Mouse (Mus musculus) midbrain, embryonic 15.5 days (tissue): ENCODE measurements around the gene Prkn. TPM values are rescaled to one million over a fixed set of nuclear protein-coding genes. Genes with fewer than 3 reads are reported as not detected.

Experiments used
- ATAC-seq: fragments of 200-750 bp; cut with Nextera tagmentation; replicated peaks from 2 replicates; pipeline ENCODE4 v1.8.0; 2017; ENCODE audit warnings: moderate TSS enrichment
- H3K27ac ChIP-seq: fragments of 300-500 bp; sonication (generic); 2 replicates; pipeline ENCODE4 v1.5.1; 2015; ENCODE audit warnings: mild to moderate bottlenecking, inconsistent platforms
- H3K27me3 ChIP-seq: fragments of 300-500 bp; sonication (generic); replicated peaks from 2 replicates; pipeline ENCODE4 v1.6.1; 2015; ENCODE audit warnings: inconsistent platforms
- H3K36me3 ChIP-seq: fragments of 300-500 bp; sonication (generic); replicated peaks from 2 replicates; pipeline ENCODE4 v1.6.1; 2015; ENCODE audit warnings: inconsistent platforms
- H3K4me1 ChIP-seq: fragments of 300-500 bp; sonication (generic); 2 replicates; pipeline ENCODE4 v1.6.1; 2015; ENCODE audit warnings: inconsistent platforms
- H3K4me2 ChIP-seq: fragments of 300-500 bp; sonication (generic); 2 replicates; pipeline ENCODE4 v1.6.1; 2015; ENCODE audit warnings: inconsistent platforms, mild to moderate bottlenecking, moderate library complexity
- H3K4me3 ChIP-seq: fragments of 300-500 bp; sonication (generic); 2 replicates; pipeline ENCODE4 v1.5.1; 2015; ENCODE audit warnings: mild to moderate bottlenecking, inconsistent platforms
- H3K9ac ChIP-seq: fragments of 300-500 bp; sonication (generic); 2 replicates; pipeline ENCODE4 v1.6.1; 2015; ENCODE audit warnings: mild to moderate bottlenecking, inconsistent platforms
- H3K9me3 ChIP-seq: fragments of 300-500 bp; sonication (generic); 2 replicates; pipeline ENCODE4 v1.6.1; 2016; ENCODE audit warnings: inconsistent platforms
- WGBS: fragments of 180-500 bp; shearing (Covaris S2); methylation state at CpG from one replicate; pipeline ENCODE4 v1.1.7; 2015; ENCODE audit warnings: mixed read lengths; 5-methylcytosine and 5-hydroxymethylcytosine counted together
- polyA plus RNA-seq: library from polyadenylated mRNA; unstranded; fragments of >200 nt; fragmentation: Nextera tagmentation; extraction: Ambion mirVana; gene quantifications from 2 replicates; pipeline ENCODE4 v1.2.1, GENCODE M21; 2015

The Prkn gene
- polyA plus RNA-seq, 1 experiment from 2014 or later = 4.8 TPM

- Histone ChIP-seq H3K9me3 (no peaks in the 10 kb centered on the region), H3K4me3 (no peak overlapping the region), H3K4me2 (no peak overlapping the region), H3K27ac (no peak overlapping the region), H3K27me3 (no peaks in the 10 kb centered on the region), H3K9ac (no peak overlapping the region), H3K4me1 (no peaks in the 10 kb centered on the region), H3K36me3 (no peaks in the 10 kb centered on the region)
- WGBS = 87% methylated on average over 4 of the region's 4 CpGs
- no peak for ATAC-seq
Observed at GRCm38 (mm10) chr17:11030936-11031335, 190.8 kb downstream of the Prkn start.

- H3K4me1 ChIP-seq = no peaks in the 10 kb centered on the region
- no peak overlapping the region for H3K9ac ChIP-seq
- H3K27ac ChIP-seq = no peak overlapping the region
- H3K27me3 ChIP-seq = no peaks in the 10 kb centered on the region
- no peaks in the 10 kb centered on the region for H3K9me3 ChIP-seq
- no peak overlapping the region for H3K4me3 ChIP-seq
- no peaks in the 10 kb centered on the region for H3K36me3 ChIP-seq
- no peak for ATAC-seq
- no peak overlapping the region for H3K4me2 ChIP-seq
- WGBS = 81% methylated on average over 2 of the region's 2 CpGs
Observed at GRCm38 (mm10) chr17:11032366-11032765, 192.2 kb downstream of the Prkn start.

- H3K4me2 ChIP-seq = no peak overlapping the region
- H3K27ac ChIP-seq = no peak overlapping the region
- H3K4me1 ChIP-seq = no peaks in the 10 kb centered on the region
- H3K27me3 ChIP-seq = no peaks in the 10 kb centered on the region
- H3K36me3 ChIP-seq = no peaks in the 10 kb centered on the region
- no peak overlapping the region for H3K9ac ChIP-seq
- H3K4me3 ChIP-seq = no peak overlapping the region
- H3K9me3 ChIP-seq = no peaks in the 10 kb centered on the region
- no peak for ATAC-seq
- 52% methylated on average over 2 of the region's 2 CpGs for WGBS
Observed at GRCm38 (mm10) chr17:11033594-11033993, 193.4 kb downstream of the Prkn start.

- Histone ChIP-seq H3K36me3 (no peaks in the 10 kb centered on the region), H3K27me3 (no peaks in the 10 kb centered on the region), H3K9ac (no peak overlapping the region), H3K27ac (no peak overlapping the region), H3K4me3 (no peak overlapping the region), H3K4me2 (no peak overlapping the region), H3K9me3 (no peaks in the 10 kb centered on the region), H3K4me1 (no peaks in the 10 kb centered on the region)
- 98% methylated on average over 1 of the region's 1 CpGs for WGBS
- no peak for ATAC-seq
Observed at GRCm38 (mm10) chr17:11038272-11038671, 198.1 kb downstream of the Prkn start.

GRCm38 (mm10) chr17:11058986-11059385 is 218.8 kb downstream of the Prkn start:
- no peak overlapping the region for H3K4me2 ChIP-seq
- H3K36me3 ChIP-seq = no peaks in the 10 kb centered on the region
- no peak for ATAC-seq
- no peaks in the 10 kb centered on the region for H3K9me3 ChIP-seq
- no peak overlapping the region for H3K27ac ChIP-seq
- no peaks in the 10 kb centered on the region for H3K27me3 ChIP-seq
- no peak overlapping the region for H3K9ac ChIP-seq
- no peak overlapping the region for H3K4me3 ChIP-seq
- H3K4me1 ChIP-seq = no peaks in the 10 kb centered on the region
- WGBS = 92% methylated on average over 1 of the region's 1 CpGs

GRCm38 (mm10) chr17:11067076-11067703 is 227.0 kb downstream of the Prkn start:
- Histone ChIP-seq H3K27me3 (no peaks in the 10 kb centered on the region), H3K4me3 (peak overlapping the region; percentile 13; the same call in 1 of the 2 replicates), H3K9me3 (no peaks in the 10 kb centered on the region), H3K36me3 (no peaks in the 10 kb centered on the region), H3K4me2 (peak overlapping the region; percentile 45), H3K9ac (no peak overlapping the region), H3K4me1 (peaks cover 29% of the 10 kb centered on the region), H3K27ac (peak overlapping the region; percentile 75)
- 2% methylated on average over 16 of the region's 16 CpGs for whole genome bisulfite sequencing
- ATAC-seq = peak; percentile 71

GRCm38 (mm10) chr17:11067704-11068475 is 227.7 kb downstream of the Prkn start:
- ATAC-seq = peak; percentile 92
- Histone ChIP-seq H3K4me3 (peak overlapping the region; percentile 13), H3K9me3 (no peaks in the 10 kb centered on the region), H3K4me2 (peak overlapping the region; percentile 45), H3K4me1 (peaks cover 29% of the 10 kb centered on the region), H3K36me3 (no peaks in the 10 kb centered on the region), H3K9ac (no peak overlapping the region), H3K27ac (peak overlapping the region; percentile 75), H3K27me3 (no peaks in the 10 kb centered on the region)
- WGBS = 7% methylated on average over 14 of the region's 14 CpGs

GRCm38 (mm10) chr17:11070996-11071395 is 230.8 kb downstream of the Prkn start:
- H3K9me3 ChIP-seq = no peaks in the 10 kb centered on the region
- H3K4me1 ChIP-seq = peaks cover 39% of the 10 kb centered on the region
- no peak overlapping the region for H3K4me2 ChIP-seq
- H3K27ac ChIP-seq = no peak overlapping the region
- no peak for ATAC-seq
- H3K9ac ChIP-seq = no peak overlapping the region
- H3K27me3 ChIP-seq = no peaks in the 10 kb centered on the region
- H3K4me3 ChIP-seq = no peak overlapping the region
- H3K36me3 ChIP-seq = no peaks in the 10 kb centered on the region

- ATAC-seq = peak; percentile 80
- Histone ChIP-seq H3K4me3 (no peak overlapping the region), H3K4me2 (no peak overlapping the region), H3K27ac (peak overlapping the region; percentile 28; the same call in 1 of the 2 replicates), H3K27me3 (no peaks in the 10 kb centered on the region), H3K36me3 (no peaks in the 10 kb centered on the region), H3K4me1 (peaks cover 23% of the 10 kb centered on the region), H3K9ac (no peak overlapping the region), H3K9me3 (no peaks in the 10 kb centered on the region)
- 15% methylated on average over 6 of the region's 6 CpGs for WGBS
Observed at GRCm38 (mm10) chr17:11076319-11076903, 236.2 kb downstream of the Prkn start.

GRCm38 (mm10) chr17:11086492-11086891 is 246.3 kb downstream of the Prkn start:
- H3K4me1 ChIP-seq = peaks cover 6% of the 10 kb centered on the region; the same call in 1 of the 2 replicates
- no peak for ATAC-seq
- no peaks in the 10 kb centered on the region for H3K9me3 ChIP-seq
- no peak overlapping the region for H3K4me3 ChIP-seq
- no peak overlapping the region for H3K4me2 ChIP-seq
- WGBS = 68% methylated on average over 1 of the region's 1 CpGs
- H3K9ac ChIP-seq = no peak overlapping the region
- H3K36me3 ChIP-seq = no peaks in the 10 kb centered on the region
- no peak overlapping the region for H3K27ac ChIP-seq
- H3K27me3 ChIP-seq = no peaks in the 10 kb centered on the region

GRCm38 (mm10) chr17:11087088-11087487 is 246.9 kb downstream of the Prkn start:
- Histone ChIP-seq H3K4me1 (peaks cover 6% of the 10 kb centered on the region; the same call in 1 of the 2 replicates), H3K27ac (no peak overlapping the region), H3K4me2 (no peak overlapping the region), H3K27me3 (no peaks in the 10 kb centered on the region), H3K9ac (no peak overlapping the region), H3K9me3 (no peaks in the 10 kb centered on the region), H3K4me3 (no peak overlapping the region), H3K36me3 (no peaks in the 10 kb centered on the region)
- WGBS = 69% methylated on average over 5 of the region's 5 CpGs
- ATAC-seq = no peak

GRCm38 (mm10) chr17:11087823-11088222 is 247.6 kb downstream of the Prkn start:
- Histone ChIP-seq H3K36me3 (no peaks in the 10 kb centered on the region), H3K4me2 (no peak overlapping the region), H3K4me1 (peaks cover 6% of the 10 kb centered on the region), H3K27me3 (no peaks in the 10 kb centered on the region), H3K4me3 (no peak overlapping the region), H3K27ac (peak overlapping the region; percentile 67), H3K9ac (no peak overlapping the region), H3K9me3 (no peaks in the 10 kb centered on the region)
- ATAC-seq = 0 out of 2 replicates have a peak, but pooled peaks have one; percentile 14
- 30% methylated on average over 8 of the region's 8 CpGs for WGBS
